Mouse (Mus musculus): ENCODE results near the gene Lyrm4. TPM values are rescaled to one million over a fixed set of nuclear protein-coding genes. Genes with fewer than 3 reads are reported as not detected.

Lyrm4 gene
- total RNA-seq, 1 experiment = 7.5 TPM

GRCm38 (mm10) chr13:36057489-36057888 lies 59.8 kb downstream of the Lyrm4 start:
- TF ChIP-seq CHD2 (IDR thresholded peaks at IDR 0.05; ENCODE audit: low read depth, low read length) (no peak), ZNF384 (IDR thresholded peaks at IDR 0.05; ENCODE audit: low read depth, low read length) (no peak), MAFK (IDR thresholded peaks at IDR 0.05; ENCODE audit: insufficient read depth, low read depth, low read length) (no peak), HCFC1 (IDR thresholded peaks at IDR 0.05; ENCODE audit: borderline replicate concordance, insufficient read depth, low read length) (no peak), ZC3H11A (IDR thresholded peaks at IDR 0.05; ENCODE audit: borderline replicate concordance, low read depth, low read length) (no peak)
- no peak for DNase-seq (ENCODE audit: low read depth, low spot score)
- H3K4me1 ChIP-seq (ENCODE audit: control insufficient read depth in 2 of 2, insufficient read depth in 2 of 2, low read length in 2 of 2, poor library complexity in 1 of 2) = no peaks in the 10 kb centered on the region
- H3K9me3 ChIP-seq (ENCODE audit: control insufficient read depth, insufficient read depth, low read depth, low read length) = no peaks in the 10 kb centered on the region
- no peaks in the 10 kb centered on the region for H3K36me3 ChIP-seq (ENCODE audit: control insufficient read depth, insufficient read depth, low read length, poor library complexity, severe bottlenecking)
- in situ Hi-C loops (cut with MboI; ENCODE audit: low sequenced_read_pairs in 2 of 2, unreplicated experiment in 2 of 2) = no loop called here
- no peak overlapping the region for H3K27ac ChIP-seq (ENCODE audit: insufficient read depth, low read depth, low read length, poor library complexity, severe bottlenecking)
- H3K9ac ChIP-seq (ENCODE audit: insufficient read depth, low read depth, low read length, poor library complexity, severe bottlenecking) = no peak overlapping the region
- no peak overlapping the region for H3K4me3 ChIP-seq (ENCODE audit: insufficient read depth in 1 of 2, low read depth in 1 of 2, low read length in 2 of 2, poor library complexity in 1 of 2, severe bottlenecking in 1 of 2)

- H3K36me3 ChIP-seq (ENCODE audit: control insufficient read depth, insufficient read depth, low read length, poor library complexity, severe bottlenecking) = no peaks in the 10 kb centered on the region
- TF ChIP-seq MAFK (IDR thresholded peaks at IDR 0.05; ENCODE audit: insufficient read depth, low read depth, low read length) (no peak), HCFC1 (IDR thresholded peaks at IDR 0.05; ENCODE audit: borderline replicate concordance, insufficient read depth, low read length) (no peak)
- H3K27ac ChIP-seq (ENCODE audit: insufficient read depth, low read depth, low read length, poor library complexity, severe bottlenecking) = no peak overlapping the region
- DNase-seq (ENCODE audit: low read depth, low spot score) = no peak
- in situ Hi-C loops (cut with MboI; ENCODE audit: low sequenced_read_pairs in 2 of 2, unreplicated experiment in 2 of 2) = no loop called here
- H3K4me1 ChIP-seq (ENCODE audit: control insufficient read depth in 2 of 2, insufficient read depth in 2 of 2, low read length in 2 of 2, poor library complexity in 1 of 2) = no peaks in the 10 kb centered on the region
- no peak overlapping the region for H3K4me3 ChIP-seq (ENCODE audit: insufficient read depth in 1 of 2, low read depth in 1 of 2, low read length in 2 of 2, poor library complexity in 1 of 2, severe bottlenecking in 1 of 2)
- no peak overlapping the region for H3K9ac ChIP-seq (ENCODE audit: insufficient read depth, low read depth, low read length, poor library complexity, severe bottlenecking)
- no peaks in the 10 kb centered on the region for H3K9me3 ChIP-seq (ENCODE audit: control insufficient read depth, insufficient read depth, low read depth, low read length)
Measured at GRCm38 (mm10) chr13:36056925-36057324, 60.4 kb downstream of the Lyrm4 start.

GRCm38 (mm10) chr13:36056509-36056908 lies 60.8 kb downstream of the Lyrm4 start:
- Histone ChIP-seq H3K4me1 (ENCODE audit: control insufficient read depth in 2 of 2, insufficient read depth in 2 of 2, low read length in 2 of 2, poor library complexity in 1 of 2) (no peaks in the 10 kb centered on the region), H3K9ac (ENCODE audit: insufficient read depth, low read depth, low read length, poor library complexity, severe bottlenecking) (no peak overlapping the region), H3K4me3 (ENCODE audit: insufficient read depth in 1 of 2, low read depth in 1 of 2, low read length in 2 of 2, poor library complexity in 1 of 2, severe bottlenecking in 1 of 2) (no peak overlapping the region), H3K36me3 (ENCODE audit: control insufficient read depth, insufficient read depth, low read length, poor library complexity, severe bottlenecking) (no peaks in the 10 kb centered on the region), H3K9me3 (ENCODE audit: control insufficient read depth, insufficient read depth, low read depth, low read length) (no peaks in the 10 kb centered on the region), H3K27ac (ENCODE audit: insufficient read depth, low read depth, low read length, poor library complexity, severe bottlenecking) (no peak overlapping the region)
- no peak for DNase-seq (ENCODE audit: low read depth, low spot score)
- in situ Hi-C loops (cut with MboI; ENCODE audit: low sequenced_read_pairs in 2 of 2, unreplicated experiment in 2 of 2) = no loop called here
- no peak for TF ChIP-seq ZC3H11A (IDR thresholded peaks at IDR 0.05; ENCODE audit: borderline replicate concordance, low read depth, low read length)
- TF ChIP-seq MAFK (IDR thresholded peaks at IDR 0.05; ENCODE audit: insufficient read depth, low read depth, low read length) = no peak
- no peak for TF ChIP-seq CHD2 (IDR thresholded peaks at IDR 0.05; ENCODE audit: low read depth, low read length)
- no peak for TF ChIP-seq ZNF384 (IDR thresholded peaks at IDR 0.05; ENCODE audit: low read depth, low read length)
- TF ChIP-seq HCFC1 (IDR thresholded peaks at IDR 0.05; ENCODE audit: borderline replicate concordance, insufficient read depth, low read length) = no peak

- Histone ChIP-seq H3K4me3 (ENCODE audit: insufficient read depth in 1 of 2, low read depth in 1 of 2, low read length in 2 of 2, poor library complexity in 1 of 2, severe bottlenecking in 1 of 2) (no peak overlapping the region), H3K4me1 (ENCODE audit: control insufficient read depth in 2 of 2, insufficient read depth in 2 of 2, low read length in 2 of 2, poor library complexity in 1 of 2) (no peaks in the 10 kb centered on the region), H3K36me3 (ENCODE audit: control insufficient read depth, insufficient read depth, low read length, poor library complexity, severe bottlenecking) (no peaks in the 10 kb centered on the region), H3K9ac (ENCODE audit: insufficient read depth, low read depth, low read length, poor library complexity, severe bottlenecking) (no peak overlapping the region), H3K27ac (ENCODE audit: insufficient read depth, low read depth, low read length, poor library complexity, severe bottlenecking) (no peak overlapping the region), H3K9me3 (ENCODE audit: control insufficient read depth, insufficient read depth, low read depth, low read length) (no peaks in the 10 kb centered on the region)
- DNase-seq (ENCODE audit: low read depth, low spot score) = no peak
- TF ChIP-seq MAFK (IDR thresholded peaks at IDR 0.05; ENCODE audit: insufficient read depth, low read depth, low read length) (no peak), CHD2 (IDR thresholded peaks at IDR 0.05; ENCODE audit: low read depth, low read length) (no peak), ZC3H11A (IDR thresholded peaks at IDR 0.05; ENCODE audit: borderline replicate concordance, low read depth, low read length) (no peak), HCFC1 (IDR thresholded peaks at IDR 0.05; ENCODE audit: borderline replicate concordance, insufficient read depth, low read length) (no peak), ZNF384 (IDR thresholded peaks at IDR 0.05; ENCODE audit: low read depth, low read length) (no peak)
- in situ Hi-C loops (cut with MboI; ENCODE audit: low sequenced_read_pairs in 2 of 2, unreplicated experiment in 2 of 2) = no loop called here
Measured at GRCm38 (mm10) chr13:36035528-36035927, 81.8 kb downstream of the Lyrm4 start.

GRCm38 (mm10) chr13:36031959-36032358 lies 85.4 kb downstream of the Lyrm4 start:
- TF ChIP-seq MAFK (IDR thresholded peaks at IDR 0.05; ENCODE audit: insufficient read depth, low read depth, low read length) (no peak), ZNF384 (IDR thresholded peaks at IDR 0.05; ENCODE audit: low read depth, low read length) (no peak), HCFC1 (IDR thresholded peaks at IDR 0.05; ENCODE audit: borderline replicate concordance, insufficient read depth, low read length) (no peak), CHD2 (IDR thresholded peaks at IDR 0.05; ENCODE audit: low read depth, low read length) (no peak), ZC3H11A (IDR thresholded peaks at IDR 0.05; ENCODE audit: borderline replicate concordance, low read depth, low read length) (no peak)
- H3K4me1 ChIP-seq (ENCODE audit: control insufficient read depth in 2 of 2, insufficient read depth in 2 of 2, low read length in 2 of 2, poor library complexity in 1 of 2) = no peaks in the 10 kb centered on the region
- DNase-seq (ENCODE audit: low read depth, low spot score) = no peak
- no peaks in the 10 kb centered on the region for H3K9me3 ChIP-seq (ENCODE audit: control insufficient read depth, insufficient read depth, low read depth, low read length)
- H3K27ac ChIP-seq (ENCODE audit: insufficient read depth, low read depth, low read length, poor library complexity, severe bottlenecking) = no peak overlapping the region
- H3K9ac ChIP-seq (ENCODE audit: insufficient read depth, low read depth, low read length, poor library complexity, severe bottlenecking) = no peak overlapping the region
- in situ Hi-C loops (cut with MboI; ENCODE audit: low sequenced_read_pairs in 2 of 2, unreplicated experiment in 2 of 2) = no loop called here
- no peaks in the 10 kb centered on the region for H3K36me3 ChIP-seq (ENCODE audit: control insufficient read depth, insufficient read depth, low read length, poor library complexity, severe bottlenecking)
- H3K4me3 ChIP-seq (ENCODE audit: insufficient read depth in 1 of 2, low read depth in 1 of 2, low read length in 2 of 2, poor library complexity in 1 of 2, severe bottlenecking in 1 of 2) = no peak overlapping the region
